Mouse (Mus musculus) liver, postnatal 0 days (tissue): Measurements from ENCODE around the gene 1110032A03Rik.

Experiments used
- CTCF ChIP-seq: sonication (generic); IDR thresholded peaks from 2 replicates; pipeline ENCODE4 v1.5.1; 2016; ENCODE audit warnings: antibody characterized with exemption, low read depth
- EP300 ChIP-seq: IDR thresholded peaks from 2 replicates; pipeline ENCODE4 v1.6.1; 2016; ENCODE audit warnings: antibody characterized with exemption, low read depth, mild to moderate bottlenecking

DNA sequence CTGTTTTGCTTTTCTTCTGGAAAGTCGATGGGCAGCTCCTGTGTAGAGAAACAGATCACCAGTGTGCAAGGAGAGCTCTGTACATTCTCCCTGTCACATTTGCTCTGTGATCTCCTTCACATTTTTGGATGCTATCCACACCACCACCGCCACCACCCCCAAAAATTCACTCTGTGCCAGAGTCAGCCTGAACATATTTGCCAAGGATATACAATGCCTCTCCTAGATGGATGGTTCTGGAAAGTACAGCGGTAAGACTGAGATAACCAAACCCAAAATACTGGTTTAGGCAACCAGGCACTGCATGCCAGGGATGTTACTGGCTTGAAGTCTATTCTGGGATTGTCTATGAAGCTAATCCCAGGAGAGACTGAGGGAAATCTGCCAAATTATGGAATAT is 33.1 kb downstream of the 1110032A03Rik start:
- TF ChIP-seq CTCF (no peak), EP300 (no peak)
